ENCODE assay signal across 7 mouse cellular contexts in the genomic region with DNA sequence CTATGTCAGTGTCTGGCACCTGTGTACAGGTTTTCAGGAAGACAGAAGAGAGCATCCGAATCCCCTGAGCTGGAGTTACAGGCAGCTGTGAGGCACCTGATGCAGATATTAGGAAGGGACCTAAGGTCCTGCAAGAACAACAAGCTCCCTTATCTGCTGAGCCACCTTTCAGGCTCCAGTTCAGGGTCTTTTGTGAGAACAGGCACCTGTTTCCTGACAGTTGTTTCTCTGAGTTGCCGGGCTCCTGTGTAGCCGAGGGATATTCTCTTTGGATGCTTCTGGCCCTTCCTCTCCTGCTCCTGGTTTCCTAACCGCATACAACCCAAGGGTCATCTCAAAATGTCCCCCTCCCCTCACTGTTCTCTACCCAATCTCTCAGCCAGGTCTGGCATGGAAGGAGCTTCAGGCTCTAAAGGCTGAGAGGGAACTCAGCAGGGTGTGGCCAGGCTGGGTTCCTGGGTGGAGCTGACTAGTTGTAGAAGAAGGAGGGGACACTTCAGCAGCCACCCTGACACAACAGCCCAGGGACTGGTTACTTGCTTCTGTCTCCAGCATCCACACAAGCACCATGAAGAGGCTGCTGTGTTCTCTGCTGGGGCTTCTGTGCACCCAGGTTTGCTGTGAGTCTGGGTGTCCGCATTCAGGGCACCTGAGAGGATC.
DNase-seq lines count a peak whose midpoint lies in the region; ATAC-seq and TF ChIP-seq lines count a peak whose summit lies in the region.
"Not testable (repeated sequence)": the region's sequence is repeated elsewhere in the genome, so short reads cannot be mapped to it uniquely, and the experiment has no call there.

No protein-coding gene starts in this region.

- not testable (repeated sequence) for TF ChIP-seq POLR2A in thymus, adult 2 months (IDR thresholded peaks at IDR 0.05; ENCODE audit: control insufficient read depth, extremely low read depth, insufficient read depth, low read length, poor library complexity)

- H3K4me2 ChIP-seq in liver, embryonic 14.5 days (ENCODE audit: low read depth), result not testable (repeated sequence)

- H3K27ac ChIP-seq in liver, embryonic 14.5 days, result not testable (repeated sequence)
- peak overlapping the region; percentile 67 for H3K27ac ChIP-seq in thymus, adult 2 months (ENCODE audit: control insufficient read depth, insufficient read depth, low read length)

- peak; percentile 58 for ATAC-seq in common myeloid progenitor, adult 5-6 weeks (replicated peaks; ENCODE audit: low read depth, poor library complexity, severe bottlenecking)
- ATAC-seq in liver, embryonic 14.5 days (ENCODE audit: insufficient read depth), result not testable (repeated sequence)
- peak; percentile 70 for ATAC-seq in megakaryocyte-erythroid progenitor cell, adult 5-6 weeks (replicated peaks; ENCODE audit: low FRiP score, low TSS enrichment, poor library complexity, severe bottlenecking)

- not testable (repeated sequence) for H3K4me3 ChIP-seq in liver, embryonic 14.5 days (ENCODE audit: insufficient read depth in 1 of 2, low read depth in 2 of 2, low read length in 2 of 2)
- H3K4me3 ChIP-seq in thymus, adult 2 months (ENCODE audit: control insufficient read depth, insufficient read depth, low read length), result peak overlapping the region; percentile 20

- peak; percentile 29 for DNase-seq in CD4-positive, CD25-positive, alpha-beta regulatory T cell, adult 2 months (ENCODE audit: low read depth, low spot score)
- peak; percentile 13 for DNase-seq in induced T-regulatory cell, adult 2 months (ENCODE audit: low read depth)
- peak in 2 of 3 experiments; percentile 44 to 56 for DNase-seq in liver, embryonic 14.5 days (ENCODE audit: low read depth in 3 of 3, low spot score in 3 of 3)
- DNase-seq in thymus, adult 2 months, result not testable (repeated sequence)
- DNase-seq in thymus, postnatal 4 days, result peak; percentile 27

- TF ChIP-seq CTCF in liver, embryonic 14.5 days (IDR thresholded peaks at IDR 0.05; ENCODE audit: low read depth); thymus, adult 2 months (IDR thresholded peaks at IDR 0.05; ENCODE audit: borderline replicate concordance, control insufficient read depth, extremely low read depth, insufficient read depth, low read length, poor library complexity): not testable (repeated sequence)

- H3K4me1 ChIP-seq in liver, embryonic 14.5 days (replicated peaks; ENCODE audit: control insufficient read depth in 2 of 2, insufficient read depth in 2 of 2, low read length in 1 of 2), result not testable (repeated sequence)
- peaks cover 21% of the 10 kb centered on the region for H3K4me1 ChIP-seq in thymus, adult 2 months (replicated peaks; ENCODE audit: control insufficient read depth, insufficient read depth, low read length)

- H3K36me3 ChIP-seq in liver, embryonic 14.5 days (replicated peaks; ENCODE audit: control insufficient read depth, insufficient read depth, low read depth); thymus, adult 2 months (ENCODE audit: control insufficient read depth, insufficient read depth, low read length): not testable (repeated sequence)

- not testable (repeated sequence) for H3K9ac ChIP-seq in liver, embryonic 14.5 days (replicated peaks)

- 8% methylated on average over 4 of the region's 5 CpGs for WGBS in liver, embryonic 14.5 days (ENCODE audit: insufficient replicate concordance)
- WGBS in thymus, adult 2 months, result 13% methylated on average over 5 of the region's 5 CpGs

- TF ChIP-seq EP300 in liver, embryonic 14.5 days (IDR thresholded peaks at IDR 0.05; ENCODE audit: low read depth), result not testable (repeated sequence)

- not testable (repeated sequence) for H3K27me3 ChIP-seq in liver, embryonic 14.5 days (ENCODE audit: control insufficient read depth, insufficient read depth, low read length); thymus, adult 2 months (ENCODE audit: control insufficient read depth, insufficient read depth, low read length)

- H3K9me3 ChIP-seq in liver, embryonic 14.5 days (ENCODE audit: control insufficient read depth, low read length), result not testable (repeated sequence)
